Mouse (Mus musculus) skeletal muscle tissue, adult 2 months (tissue): ENCODE results near the gene Fhit.
"Not testable (repeated sequence)": the region's sequence is repeated elsewhere in the genome, so short reads cannot be mapped to it uniquely, and the experiment has no call there.

Source experiments
- DNase-seq: peaks from one replicate; pipeline ENCODE4 v3.0.0-alpha.2; 2012; ENCODE audit warnings: low read depth, low spot score

The Fhit gene

DNA sequence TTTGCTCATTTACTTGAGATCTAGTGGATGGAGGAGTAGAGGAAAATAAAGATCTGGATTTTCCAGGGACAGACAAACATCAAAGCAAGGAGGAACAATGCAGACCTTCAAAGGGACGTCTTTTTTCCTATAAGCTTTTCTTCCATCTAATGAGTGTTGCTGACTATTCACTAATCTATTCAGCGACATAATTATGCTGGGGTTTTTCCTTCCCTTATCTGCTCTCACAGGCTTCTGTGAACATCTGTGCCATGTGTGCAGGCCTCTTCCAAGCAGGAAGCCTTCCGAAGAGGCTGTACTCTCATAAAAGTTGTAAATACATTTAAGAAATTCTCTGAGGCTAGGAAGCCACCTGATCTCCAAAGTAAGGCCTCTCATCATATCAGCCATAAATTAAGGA is 228.2 kb downstream of the Fhit start:
- DNase-seq, result no peak

DNA sequence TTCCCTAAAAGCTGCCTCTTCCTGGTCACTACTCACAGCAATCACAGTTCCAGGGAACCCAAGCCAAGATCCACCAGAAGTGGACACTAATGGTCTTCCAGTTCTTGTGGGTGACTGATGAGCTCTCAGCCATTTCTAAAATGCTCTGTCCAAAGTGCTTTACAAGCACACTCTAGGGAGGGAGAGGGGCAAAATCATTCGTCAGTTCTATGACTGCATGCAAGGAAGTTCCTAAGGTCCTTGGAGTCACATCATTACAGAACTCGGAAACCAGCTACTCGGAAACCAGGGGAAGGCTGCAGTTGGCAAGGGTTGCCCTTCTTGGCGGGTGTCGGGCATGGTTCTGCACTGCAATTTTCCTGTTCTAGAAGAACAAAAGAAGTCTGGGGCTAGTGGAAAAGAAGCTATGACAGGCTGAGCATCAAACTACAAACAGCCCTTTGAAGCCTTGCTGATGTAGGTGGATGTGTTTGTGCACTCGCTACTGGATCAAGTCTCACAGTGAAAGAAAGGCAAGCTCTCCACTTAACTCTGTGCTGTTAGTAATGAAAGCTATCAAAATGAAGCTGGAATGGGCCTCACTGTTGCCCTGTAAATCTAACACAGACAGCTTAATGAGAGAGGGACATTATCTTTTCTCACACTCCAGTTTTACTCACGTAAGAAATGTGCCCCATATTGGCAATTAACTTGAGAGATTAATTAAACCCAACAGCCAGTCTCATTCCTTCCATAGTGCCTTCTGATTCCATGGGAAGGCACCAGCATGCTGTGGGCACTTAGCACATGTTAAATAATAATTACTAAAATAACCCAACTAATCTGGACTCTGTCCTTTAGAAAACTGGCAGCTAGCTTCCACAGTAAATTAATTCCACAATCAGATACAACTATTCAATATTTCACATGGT is 243.7 kb downstream of the Fhit start:
- no peak for DNase-seq

DNA sequence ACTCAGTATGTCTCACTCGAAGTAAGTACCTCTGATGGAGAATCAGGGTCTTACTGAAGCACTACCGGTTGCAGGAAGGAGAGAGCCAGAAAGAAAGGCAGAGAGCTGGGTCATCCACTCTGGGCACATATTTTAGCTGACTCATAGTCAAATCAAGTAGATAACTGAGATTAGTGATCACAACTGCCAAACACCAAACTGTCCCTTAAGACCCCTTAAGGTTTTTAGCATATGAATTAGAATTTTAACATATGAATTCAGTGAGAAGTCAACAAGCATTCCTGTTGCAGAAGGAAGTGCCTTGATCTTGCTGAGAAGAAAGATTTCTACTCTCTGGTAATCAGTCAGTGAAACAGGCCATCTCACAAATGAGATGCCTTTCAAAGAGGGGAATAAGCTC is 253.8 kb downstream of the Fhit start:
- no peak for DNase-seq

DNA sequence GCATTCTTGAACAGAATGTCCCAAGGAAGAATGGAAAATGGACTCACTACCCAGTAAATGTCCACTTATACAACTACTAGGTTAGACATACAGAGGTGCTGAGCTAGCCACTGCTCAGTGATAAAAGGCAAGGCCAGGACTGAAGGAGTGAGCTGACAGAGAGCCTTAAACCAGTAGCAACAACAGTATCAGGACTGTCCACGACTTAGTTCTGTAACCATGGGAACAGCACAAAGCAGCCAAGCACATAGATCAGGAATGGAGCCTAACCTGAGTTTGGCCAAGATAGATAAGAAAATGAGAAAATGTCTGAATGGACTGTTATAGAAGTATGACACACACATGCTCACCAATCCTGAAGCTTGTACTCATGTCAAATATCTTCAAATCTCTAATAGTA is 279.1 kb downstream of the Fhit start:
- DNase-seq, result no peak

DNA sequence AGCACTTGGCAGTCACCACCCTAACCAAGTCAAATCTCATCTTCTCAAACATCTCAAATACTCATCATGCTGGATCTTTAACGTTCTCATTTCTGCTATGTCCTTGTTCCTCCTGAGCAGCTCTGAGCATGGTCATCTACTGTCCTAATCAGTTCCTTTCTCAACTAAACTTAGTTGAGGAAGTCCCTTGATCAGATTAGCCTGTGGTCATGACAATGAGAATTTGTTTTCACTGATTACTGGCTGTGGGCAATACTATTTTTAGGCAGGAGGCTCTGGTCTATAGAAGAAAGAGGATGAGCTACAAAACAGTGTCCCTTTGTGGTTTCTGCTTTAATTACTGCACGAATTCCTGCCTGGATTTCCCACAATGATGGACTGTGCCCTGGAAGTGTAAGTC is 281.1 kb downstream of the Fhit start:
- no peak for DNase-seq

DNA sequence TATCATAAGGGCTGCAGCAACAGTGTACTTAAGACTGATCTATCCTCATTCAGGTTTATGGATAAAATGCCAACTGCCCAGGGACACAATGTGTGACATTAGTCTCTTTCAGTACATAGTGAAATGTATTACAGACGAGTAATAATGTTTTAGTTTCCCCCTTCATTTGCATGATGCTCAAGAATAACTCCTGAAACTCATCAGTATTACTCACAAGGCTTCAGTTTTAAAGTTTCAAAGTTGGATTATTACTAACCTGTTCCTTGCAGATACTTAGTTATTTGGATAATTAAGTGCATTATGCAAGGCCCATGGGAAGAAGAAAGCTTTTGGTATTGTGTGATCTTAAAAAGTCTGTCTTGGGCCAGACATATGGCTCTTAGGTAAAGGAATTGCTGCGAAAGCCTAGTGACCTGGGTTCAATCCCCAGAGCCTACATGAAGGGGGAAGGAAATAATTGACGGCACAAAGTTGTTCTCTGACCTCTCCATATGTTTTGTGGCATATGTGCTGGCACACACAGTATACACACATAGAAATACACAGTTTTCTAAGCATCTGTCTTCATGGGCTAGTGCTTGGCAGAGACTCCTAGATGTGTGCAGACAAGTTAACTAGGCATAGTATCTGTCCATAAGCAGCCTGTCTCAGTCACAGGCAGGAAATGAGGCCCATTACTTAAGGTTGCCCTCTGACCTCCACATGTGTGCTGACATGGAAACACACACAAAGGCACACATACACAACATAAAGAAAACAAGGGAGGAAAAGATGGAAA is 287.1 kb downstream of the Fhit start:
- DNase-seq, result no peak

DNA sequence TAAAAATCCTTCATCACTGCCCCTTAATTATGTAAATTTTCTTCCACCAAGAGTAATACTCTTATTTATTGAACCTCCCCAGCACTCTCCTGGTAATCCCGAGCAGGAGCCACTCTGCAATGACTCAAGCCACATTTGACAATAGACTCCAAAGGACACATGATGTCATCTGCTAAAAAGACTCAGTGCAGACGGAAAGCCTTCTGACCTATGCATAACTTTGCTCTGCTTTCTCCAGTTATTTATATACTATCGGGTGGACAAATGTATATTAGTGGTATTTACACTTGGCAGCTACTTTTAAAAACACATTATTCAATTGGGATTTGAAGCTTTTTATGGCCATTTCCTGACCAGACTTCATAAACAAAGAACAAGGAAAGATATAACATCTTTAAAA is 304.2 kb downstream of the Fhit start:
- DNase-seq, result no peak

DNA sequence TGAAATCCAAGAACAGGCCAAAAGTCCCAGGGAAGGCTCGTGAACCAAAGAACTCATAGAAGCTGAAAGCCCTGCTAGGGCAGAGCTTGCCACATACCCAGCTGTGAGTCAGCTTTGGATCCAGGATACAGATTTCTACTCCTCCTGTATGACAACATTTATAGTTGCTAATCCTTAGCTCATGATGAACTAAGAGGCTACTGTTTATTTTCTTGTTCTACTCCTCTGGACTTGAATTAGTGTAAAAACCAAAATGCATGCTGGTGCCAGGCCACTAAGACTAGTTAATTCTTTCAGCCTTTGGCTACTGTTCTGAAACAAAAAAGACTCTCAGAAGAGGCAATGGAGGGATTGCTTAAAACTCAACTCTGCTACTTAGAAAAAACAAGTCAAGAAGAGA is 309.9 kb downstream of the Fhit start:
- no peak for DNase-seq

DNA sequence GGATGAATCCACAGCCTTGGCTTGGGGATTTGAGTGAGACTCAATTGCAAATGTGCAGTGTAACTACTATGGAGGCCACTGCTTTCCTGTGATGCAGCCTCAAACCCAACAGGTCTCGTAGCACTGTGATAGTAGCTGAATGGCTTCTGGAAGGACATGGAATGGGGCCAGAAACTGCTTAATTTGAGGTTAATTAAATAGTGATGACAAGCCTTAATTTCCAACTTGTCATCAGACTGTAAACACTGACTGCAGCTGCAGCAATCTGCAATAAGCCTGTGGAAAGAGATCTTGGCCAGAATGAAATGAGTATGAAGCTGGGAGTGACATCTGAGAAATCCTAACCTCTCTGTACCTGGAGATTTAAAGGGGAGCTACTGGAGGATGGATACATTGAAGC is 325.8 kb downstream of the Fhit start:
- DNase-seq, result no peak

DNA sequence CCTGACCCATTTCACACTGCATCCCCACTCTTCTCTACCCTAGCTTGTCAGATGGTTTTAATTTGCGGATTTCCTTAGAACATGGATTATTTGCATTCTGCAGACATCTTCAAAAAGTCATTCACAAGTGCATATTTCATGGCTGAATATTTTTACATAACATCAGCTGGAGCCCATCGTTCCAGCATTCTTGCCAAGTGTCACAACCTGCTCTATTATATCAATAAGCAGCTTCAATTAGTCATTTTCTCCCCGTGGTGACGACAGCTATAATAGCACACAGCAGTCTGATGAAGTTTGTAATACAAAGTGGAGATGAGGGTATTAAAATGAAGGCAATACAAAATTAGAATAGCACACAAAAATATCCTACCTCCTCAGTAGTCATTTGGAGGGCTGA is 337.0 kb downstream of the Fhit start:
- DNase-seq, result no peak

DNA sequence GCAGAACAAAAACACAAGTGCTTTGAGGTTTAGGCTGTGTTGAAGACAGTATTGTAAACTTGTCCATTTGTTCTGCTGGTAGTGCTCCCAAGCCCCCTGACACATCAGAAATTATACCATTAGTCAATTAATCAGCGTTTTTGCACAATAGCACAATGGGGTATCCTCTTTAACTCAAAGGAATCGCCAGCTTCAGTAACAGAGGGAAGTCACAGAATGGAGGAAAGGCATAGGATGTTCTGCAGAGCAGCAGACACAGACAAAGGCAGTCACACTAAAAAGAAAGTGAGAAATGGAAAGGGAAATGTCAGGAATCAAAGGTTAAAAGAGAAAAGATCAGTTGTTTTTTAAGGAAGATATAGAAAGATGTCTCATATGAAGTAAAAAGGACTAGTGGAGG is 348.3 kb downstream of the Fhit start:
- DNase-seq, result no peak

DNA sequence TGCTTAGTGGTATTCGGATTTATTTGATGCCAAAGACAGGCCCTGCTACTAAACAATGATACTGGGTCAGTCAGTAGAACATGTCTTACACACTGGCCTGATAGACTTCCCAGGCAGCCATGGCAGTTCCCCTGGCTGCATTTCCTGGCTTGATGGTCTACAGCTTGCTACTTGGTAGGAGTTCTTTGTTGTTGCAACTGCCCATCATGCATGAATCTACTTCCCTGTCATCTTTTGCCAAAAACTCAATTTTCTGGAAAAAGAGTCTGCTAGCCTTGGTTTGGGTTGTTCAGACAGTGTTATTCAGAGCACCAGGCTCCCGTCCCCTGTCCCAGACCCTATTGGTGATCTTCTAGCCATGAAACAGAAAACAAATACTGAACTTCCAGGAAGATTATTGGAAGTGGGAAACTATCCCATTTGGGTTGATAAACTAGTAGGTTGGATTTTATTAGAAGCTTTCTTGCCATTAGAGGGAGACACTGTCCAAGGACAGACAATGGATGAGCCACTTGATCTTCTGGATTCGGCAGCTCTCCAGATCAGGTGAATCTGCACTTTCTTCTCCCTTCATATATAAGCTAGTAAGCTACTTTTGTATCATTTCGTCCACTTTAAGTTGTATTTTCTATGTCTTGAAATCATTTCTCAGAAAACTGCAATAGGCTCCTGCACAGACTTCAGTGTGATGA is 363.2 kb downstream of the Fhit start:
- no peak for DNase-seq

DNA sequence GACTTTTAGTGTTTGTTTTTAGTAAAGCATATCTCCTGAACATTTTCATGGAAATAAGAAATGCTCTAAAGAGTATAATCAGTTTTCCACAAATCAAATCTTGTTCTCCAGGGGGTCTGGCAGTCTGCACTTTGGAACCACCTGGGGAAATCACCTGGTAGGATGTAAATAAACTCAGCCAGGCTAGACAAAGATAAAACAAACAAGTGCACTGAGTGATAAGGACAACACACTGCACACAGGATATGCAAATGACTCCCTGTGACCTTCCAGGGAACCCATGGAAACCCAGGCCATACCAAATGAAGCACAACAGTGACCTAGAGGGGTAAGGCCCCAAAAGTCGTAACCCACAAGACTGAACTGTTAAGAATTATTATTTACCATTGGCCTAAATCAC is 364.2 kb downstream of the Fhit start:
- no peak for DNase-seq

DNA sequence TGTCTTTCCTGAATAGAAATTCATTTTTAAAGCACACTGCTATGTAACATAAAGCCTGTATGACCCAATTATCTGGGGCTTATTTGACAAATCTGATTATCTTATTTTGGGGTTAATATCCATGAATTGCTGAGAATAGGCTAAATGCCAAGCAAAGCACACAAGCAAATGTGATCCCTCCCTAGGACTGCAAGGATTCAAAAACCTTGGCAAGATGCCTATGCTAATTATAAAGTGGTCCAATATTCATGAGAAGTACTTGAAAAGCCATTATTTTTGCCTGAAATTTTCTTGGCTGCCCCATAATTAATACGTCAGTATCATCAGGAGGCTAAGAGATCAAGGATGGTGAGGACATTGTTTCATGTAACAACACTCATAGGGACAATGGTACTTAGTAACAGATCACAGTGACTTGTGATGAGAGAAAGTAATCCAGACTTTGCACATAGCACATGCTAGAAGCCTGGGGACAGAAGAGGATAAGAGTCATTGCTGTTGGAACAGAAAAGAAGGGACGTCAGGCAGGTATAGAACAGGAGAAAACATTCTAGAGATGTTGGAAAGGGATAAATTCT is 366.2 kb downstream of the Fhit start:
- DNase-seq, result no peak

DNA sequence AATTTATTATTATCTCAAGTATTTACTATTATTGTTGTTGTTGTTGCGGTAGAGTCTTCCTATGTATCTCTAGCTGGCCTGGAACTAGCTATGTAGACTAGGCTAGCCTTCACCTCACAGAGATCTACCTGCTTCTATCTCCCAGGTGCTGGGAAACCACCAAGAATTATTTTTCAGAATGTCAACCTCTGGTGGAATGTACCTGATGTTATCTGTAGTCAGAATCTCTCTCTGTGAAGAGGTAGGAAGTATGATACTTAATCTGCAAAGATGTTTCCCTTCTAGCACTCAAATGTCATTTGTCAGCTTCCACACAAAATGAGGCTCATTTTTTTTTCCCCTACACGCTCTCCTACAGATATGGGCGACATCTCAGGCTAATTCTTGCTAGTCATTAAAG is 377.9 kb downstream of the Fhit start:
- no peak for DNase-seq

DNA sequence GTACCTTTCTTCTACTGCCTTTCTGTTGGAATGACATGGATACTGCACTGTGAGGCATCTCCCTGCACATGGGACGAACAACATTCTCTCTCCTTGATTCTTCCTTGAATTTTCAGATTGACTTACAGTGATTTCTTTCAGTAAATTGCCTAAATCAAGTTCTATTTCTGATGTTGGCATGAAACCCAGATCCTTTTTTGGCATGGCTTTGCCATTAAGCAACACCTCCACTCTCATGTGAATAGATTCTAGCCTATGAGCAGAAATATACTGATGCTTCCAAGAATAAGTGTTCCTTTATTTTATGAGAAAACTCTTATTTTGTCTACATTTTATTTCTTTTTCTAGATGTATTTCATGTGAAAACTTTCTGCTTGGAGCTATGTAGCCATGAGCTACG is 383.1 kb downstream of the Fhit start:
- DNase-seq, result no peak

DNA sequence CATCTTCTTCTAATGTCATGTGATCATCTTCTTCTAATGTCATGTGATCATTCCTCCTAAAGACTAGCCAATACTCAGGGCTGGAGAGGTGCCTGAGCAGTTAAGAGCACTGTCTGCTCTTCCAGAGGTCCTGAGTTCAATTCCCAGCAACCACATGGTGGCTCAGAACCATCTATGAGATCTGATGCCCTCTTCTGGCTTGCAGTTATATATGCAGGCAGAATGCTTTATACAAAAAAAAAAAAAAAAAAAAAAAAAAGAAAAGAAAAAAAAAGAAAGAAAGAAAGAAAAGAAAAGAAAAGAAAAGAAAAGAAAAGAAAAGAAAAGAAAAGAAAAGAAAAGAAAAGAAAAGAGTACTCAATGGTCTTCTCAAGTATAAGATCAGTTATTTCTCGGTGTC is 407.0 kb downstream of the Fhit start:
- DNase-seq, result not testable (repeated sequence)

DNA sequence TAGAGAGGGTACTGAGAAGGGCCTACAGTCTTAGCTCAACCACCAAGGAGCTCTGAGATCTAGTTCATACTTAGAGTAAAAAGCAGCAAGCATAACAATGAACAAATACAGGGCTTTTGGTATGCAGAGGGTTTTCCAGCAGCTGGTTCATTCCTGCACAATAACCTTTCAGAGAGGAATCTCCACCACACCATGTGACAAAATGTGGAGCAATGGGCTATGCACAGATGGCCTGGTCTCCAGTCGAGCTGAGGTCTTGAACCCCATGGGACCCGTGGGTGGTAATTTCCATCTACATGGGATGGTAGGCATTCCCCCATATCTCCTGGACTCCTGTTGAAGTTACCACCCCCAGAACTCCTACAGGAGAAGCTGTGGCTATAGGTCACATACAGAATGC is 423.8 kb downstream of the Fhit start:
- no peak for DNase-seq

DNA sequence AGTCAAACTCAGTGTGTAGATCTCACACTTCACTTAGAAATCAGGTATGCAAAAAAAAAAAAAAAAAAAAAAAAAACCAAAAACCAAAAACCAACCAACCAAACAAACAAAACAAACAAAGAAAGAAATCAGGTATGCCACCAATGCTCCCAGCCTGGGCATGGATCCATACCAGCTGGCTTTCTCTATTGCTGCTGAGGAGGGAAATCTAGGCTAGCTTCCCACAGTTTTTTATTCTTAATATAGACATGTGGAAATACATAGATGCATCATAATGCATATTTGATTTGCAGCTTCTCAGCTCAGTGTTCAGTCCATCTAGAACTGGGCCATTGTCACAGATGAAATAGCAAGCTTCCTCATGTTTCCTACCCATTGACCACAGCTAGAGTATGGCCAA is 439.3 kb downstream of the Fhit start:
- DNase-seq, result no peak

DNA sequence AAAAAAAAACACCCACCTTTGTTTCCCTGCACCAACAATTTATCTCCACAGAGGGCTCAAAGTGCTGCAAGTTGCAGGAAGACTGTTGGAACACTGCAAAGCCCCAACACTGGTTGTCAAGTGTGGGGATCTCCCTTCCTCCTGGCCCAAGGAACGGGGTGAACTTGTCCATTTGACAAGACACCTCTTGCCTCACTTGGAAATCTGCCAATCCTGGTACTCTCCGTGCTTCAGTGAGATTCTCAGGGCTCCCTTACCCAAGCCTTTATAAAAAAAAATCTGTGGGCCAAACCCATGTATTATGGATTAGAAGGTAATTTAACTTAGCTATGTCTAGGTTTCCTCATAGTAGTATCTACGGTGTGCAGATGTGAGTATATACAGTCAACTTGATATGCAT is 448.9 kb downstream of the Fhit start:
- DNase-seq, result peak; percentile 0

DNA sequence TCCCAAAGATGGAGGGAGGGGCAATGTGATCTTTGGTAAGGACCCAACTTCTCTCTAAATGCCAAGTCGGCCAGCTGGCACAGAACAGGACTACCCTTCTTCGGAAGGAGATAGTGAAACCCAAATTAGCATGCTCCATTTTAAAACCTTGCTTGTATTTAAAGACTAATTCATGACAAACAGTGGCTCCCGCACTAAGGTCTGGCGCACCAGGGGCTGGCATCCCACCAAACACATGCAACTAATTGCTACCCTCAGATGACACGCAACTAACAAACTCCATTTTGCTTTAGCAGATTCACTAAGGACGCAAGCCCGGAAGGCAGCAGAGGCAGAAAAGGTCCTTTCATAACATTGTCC is 449.3 kb downstream of the Fhit start:
- DNase-seq, result no peak

DNA sequence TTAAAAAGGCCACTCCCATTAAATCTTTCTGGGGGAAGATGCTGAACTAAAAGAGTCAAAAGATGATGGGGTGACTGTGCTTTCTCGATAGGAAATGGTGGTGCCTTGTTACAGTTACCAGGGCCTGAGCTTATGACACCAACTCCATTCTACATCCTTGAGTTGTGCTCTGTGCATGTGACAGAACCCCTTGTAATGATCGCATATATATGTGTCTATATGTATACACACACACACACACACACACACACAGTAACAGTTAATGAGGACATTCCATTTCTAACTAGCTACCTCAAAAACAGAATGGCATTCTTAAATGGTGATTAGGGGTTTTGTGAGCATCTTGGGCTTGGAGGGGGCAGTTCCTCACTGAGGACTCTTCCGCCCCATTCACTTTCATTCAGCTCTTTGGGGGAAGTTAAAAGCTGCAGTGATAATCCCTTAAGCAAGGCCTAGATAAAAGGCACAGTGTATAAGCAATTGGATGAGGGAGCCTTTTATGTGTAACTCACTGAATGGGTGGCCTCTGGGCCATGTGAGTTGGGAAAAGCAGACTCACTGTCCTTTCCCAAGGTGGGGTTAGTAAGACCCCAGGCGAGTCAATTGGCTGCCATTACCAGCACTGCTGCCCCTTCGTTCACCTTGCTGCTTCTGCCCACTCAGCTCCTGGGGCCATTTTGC is 449.9 kb downstream of the Fhit start:
- no peak for DNase-seq
